Mouse (Mus musculus) adrenal gland, adult 18-20 months (tissue): ENCODE data around the gene Fshr. TPM values are rescaled to one million over a fixed set of nuclear protein-coding genes. Genes with fewer than 3 reads are reported as not detected.

ENCODE experiments used
- DNase-seq, 2 experiments: peaks; one replicate each; pipeline ENCODE4 v3.0.0; 2021 to 2022; ENCODE audit warnings: low spot score in 2 of 2
- total RNA-seq, 2 experiments: library from RNA; stranded (reverse); gene quantifications; 1 replicate in 1 of 2; 2 replicates in 1 of 2; pipeline ENCODE4 v1.2.3; 2021

Fshr gene
- total RNA-seq, 2 experiments from 2014 or later: not detected

DNA sequence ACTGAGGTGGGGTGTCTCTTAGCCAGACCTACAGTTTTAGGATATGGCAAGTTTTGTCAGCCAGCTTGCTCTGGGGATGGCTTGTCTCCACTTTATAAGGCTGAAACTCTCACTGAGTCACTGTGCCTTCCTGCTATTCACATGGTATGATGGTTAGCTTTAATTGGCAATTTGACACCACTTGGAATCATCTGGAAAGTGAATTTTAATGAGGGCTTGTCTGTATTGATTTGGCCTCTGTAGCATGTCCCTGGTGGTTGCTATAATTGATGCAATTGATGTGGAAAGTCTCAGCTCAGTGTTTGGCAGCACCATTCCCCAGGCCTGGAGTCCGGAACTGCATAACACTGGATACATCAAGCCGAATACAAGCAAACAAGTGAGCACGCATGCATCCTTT, 164.4 kb downstream of the Fshr start:
- no peak for DNase-seq

DNA sequence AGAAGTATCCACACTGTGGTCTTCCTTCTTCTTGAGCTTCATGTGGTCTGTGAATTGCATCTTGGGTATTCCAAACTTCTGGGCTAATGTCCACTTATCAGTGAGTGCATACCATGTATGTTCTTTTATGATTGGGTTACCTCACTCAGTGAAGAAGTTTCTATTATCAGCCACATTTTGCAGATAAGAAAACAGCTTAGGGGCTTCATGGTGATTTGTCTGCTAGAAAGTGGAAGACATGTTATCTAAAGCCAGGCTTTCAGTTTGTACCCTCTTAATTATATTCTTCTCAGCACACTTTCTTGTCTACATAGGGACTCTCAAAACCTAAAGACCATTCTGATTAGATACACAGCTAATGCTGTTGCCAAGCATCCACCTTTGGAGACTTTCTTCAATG, 165.8 kb downstream of the Fshr start:
- no peak for DNase-seq

GRCm38 (mm10) chr17:89032981-89033380, 167.5 kb downstream of the Fshr start:
- DNase-seq: no peak

DNA sequence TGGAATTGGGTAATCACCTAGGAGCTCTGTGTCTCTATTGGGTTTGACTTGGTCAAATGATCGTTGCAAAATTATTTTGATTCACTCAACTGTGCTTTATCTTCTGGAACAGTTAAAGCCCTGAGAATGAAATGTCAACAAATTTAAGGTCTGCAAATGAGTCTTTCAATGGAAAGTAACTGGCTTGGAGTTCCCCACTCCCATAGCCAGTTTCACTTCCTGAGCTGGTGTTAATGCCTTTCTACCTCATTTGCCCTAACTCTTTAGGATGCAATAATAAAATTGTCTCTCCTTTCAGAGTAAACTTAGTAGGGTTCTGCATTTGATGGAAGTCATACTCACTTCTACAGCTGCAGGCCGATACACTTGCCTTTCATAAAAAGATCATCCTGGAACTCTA, 181.0 kb downstream of the Fshr start:
- DNase-seq: no peak

DNA sequence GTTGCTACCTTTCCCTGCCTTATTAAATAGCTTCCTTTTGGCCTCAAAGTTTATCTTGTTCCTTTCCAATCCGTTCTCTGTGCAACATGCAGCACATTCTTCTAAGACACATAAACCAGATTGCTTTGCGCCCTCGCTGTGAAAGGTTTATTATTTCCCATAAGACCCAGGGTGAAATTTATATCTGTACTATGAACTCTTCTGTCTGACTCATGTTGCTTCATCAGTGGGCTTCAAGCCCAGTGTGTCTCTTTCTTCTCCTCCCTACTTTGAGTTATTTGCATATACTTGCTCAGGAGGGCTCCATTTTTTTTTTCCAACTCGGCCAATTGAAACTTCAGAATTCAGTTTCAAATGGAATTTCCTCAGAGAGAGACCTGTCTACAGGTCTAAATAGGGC, 183.5 kb downstream of the Fshr start:
- DNase-seq: no peak

DNA sequence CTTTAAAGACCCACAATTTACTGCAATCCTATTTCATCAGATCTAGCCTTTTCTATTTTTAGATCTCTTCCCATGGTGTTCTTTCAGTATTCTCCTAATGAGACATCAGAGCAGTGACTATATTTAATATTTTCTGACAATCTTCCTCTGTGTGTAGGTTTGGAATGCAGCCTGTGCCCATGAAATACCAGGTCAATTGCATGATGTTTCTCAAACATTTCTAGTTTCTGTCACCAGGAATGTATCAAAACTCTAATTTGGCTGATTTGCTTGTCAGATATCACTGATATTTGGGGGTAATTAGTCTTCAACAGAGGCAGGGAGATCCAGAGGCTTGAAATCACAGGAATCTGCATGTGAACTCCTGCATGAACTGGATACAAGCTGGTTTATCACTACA, 186.8 kb downstream of the Fshr start:
- no peak for DNase-seq

DNA sequence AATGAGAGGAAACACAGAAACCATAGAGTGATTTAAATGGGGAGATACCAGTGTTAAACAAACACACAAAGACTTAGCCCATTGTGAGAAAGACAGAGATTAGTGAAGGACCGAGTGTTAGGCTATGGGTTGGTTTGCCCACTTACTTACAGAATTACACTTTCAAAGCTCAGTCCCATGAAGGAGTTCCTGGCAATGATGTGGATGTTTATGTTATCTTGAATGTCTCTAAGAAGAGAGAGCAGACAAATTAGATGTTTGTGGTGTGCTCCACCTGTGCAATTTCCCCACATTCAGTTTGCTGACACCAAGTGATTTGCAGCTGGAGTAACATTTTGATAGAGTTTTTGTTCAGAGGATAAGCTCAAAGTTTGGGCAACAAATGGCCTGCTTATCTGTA, 191.4 kb downstream of the Fshr start:
- no peak for DNase-seq

DNA sequence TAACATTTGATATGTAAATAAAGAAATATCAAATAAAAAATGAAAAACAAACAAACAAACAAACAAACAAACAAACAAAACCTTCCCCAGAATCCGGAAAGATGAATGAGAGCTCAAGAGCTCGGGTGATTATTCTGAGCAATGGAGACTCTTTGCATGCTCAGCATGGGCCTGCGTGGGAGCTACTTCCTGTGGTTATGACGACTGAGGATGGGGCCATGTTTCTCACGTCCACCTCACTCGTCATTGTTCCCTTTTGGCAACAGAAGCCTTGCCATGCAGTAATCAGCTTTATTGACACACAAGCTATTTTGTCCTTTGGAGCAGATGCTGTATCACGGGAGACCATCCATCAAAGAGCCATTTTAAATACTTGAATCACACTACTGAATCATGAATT, 191.8 kb downstream of the Fshr start:
- no peak for DNase-seq

DNA sequence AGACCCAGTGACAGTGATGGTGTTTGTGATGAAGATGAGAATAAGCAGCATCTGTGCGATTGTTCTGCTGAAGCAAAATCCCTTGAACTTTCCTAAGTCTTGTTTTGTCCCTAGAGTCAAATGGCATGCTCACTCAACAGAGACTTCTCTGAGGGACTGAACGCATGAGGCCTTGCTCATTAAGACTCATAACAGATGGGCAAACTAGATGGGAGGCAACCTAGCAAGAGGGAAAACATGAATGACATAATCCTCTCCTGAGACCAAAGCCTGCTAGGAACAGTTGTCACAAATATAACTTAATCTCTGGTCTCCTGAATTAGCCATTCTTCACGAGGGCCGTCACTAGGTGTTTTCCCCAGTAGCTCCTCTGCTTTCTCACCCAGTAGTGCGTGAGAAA, 194.5 kb downstream of the Fshr start:
- no peak for DNase-seq

- no peak for DNase-seq
Measured at GRCm38 (mm10) chr17:88999907-89000306, 200.6 kb downstream of the Fshr start.

GRCm38 (mm10) chr17:88998243-88998642, 202.2 kb downstream of the Fshr start:
- DNase-seq: no peak

DNA sequence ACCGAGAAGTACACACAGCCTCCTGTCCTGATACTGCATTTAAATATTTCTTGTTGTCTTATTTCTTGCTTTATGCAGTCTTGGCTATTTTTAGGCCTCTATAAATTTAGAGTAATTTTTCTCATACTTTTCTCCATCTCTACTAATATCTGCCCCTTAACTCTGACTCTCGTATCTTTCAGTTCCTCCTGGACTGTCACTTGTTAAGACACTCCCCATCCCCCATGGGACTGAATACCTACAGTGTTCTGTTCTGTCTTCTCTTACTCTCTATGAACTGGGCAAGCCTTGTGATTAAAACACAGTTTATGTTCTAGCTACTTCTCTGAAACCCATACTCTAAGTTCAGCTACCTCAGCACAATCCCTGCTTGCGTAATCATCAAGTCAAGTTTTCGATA, 209.2 kb downstream of the Fshr start:
- DNase-seq: no peak

DNA sequence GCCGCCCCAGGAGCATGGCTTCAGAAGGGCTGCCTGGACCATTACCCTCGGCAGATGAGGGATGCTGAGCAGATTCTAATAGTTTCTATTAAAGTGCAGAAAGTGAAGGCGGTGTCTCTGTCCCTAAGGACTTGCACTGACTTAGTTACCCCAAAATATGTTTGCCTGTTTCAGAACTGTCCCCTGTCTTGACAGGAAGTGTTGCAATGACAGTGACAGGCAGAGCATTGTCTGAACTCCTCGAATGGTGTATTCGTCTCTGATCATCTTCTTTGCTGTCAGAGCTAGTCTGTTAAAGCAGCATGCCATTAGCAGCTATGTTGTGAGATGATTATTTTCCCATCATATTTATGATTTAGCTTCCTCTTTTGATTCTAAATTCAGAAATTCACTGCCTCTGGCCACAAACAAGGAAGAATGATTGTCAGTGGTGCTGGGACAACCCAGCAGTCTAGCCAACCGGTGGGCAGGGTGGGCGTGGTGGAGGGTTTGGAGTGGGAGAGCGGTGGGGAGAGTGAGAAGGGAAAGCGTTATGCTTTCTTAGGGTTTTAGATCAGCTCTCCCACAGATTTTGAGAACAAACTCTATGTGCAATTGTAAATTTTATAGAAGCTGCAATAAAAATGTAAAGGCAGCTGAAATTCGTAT, 219.6 kb downstream of the Fshr start:
- DNase-seq: no peak

- no peak for DNase-seq
Measured at GRCm38 (mm10) chr17:88974538-88974937, 225.9 kb downstream of the Fshr start.

GRCm38 (mm10) chr17:88966028-88966427, 234.4 kb downstream of the Fshr start:
- DNase-seq: no peak

DNA sequence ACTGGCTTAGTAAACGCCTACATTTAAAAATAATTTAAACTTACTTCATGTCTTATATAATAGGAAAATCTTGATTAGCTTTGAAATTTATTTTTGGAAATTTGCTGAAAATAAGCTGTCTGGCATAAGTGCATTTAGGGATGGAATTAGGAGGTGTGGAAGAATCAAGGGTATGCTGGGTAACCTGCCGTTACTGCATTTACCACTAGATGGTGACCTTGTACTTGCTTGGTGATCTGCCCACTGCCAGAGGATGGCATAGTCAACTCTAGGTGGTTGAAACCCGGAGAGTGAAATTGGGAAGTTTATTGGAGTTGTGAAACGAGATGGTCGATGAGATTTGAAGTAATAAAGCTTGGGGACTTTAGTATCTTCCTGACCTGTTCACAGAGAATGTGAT, 246.5 kb downstream of the Fshr start:
- peak in 1 of 2 experiments; percentile 8 for DNase-seq

GRCm38 (mm10) chr17:88938153-88938681, 262.3 kb downstream of the Fshr start:
- no peak for DNase-seq

GRCm38 (mm10) chr17:88937341-88938152, 262.9 kb downstream of the Fshr start:
- DNase-seq: no peak

GRCm38 (mm10) chr17:88936941-88937340, 263.5 kb downstream of the Fshr start:
- DNase-seq: no peak
